Mouse (Mus musculus): Measurements from ENCODE around the gene Pcnp.

- no peak for TF ChIP-seq CTCF (IDR thresholded peaks at IDR 0.05; ENCODE audit: low read depth)
- no peak for TF ChIP-seq EP300 (IDR thresholded peaks at IDR 0.05; ENCODE audit: low read depth)
Observed at GRCm38 (mm10) chr16:56055911-56056310, 26.4 kb upstream of the Pcnp start.

All from heart, postnatal 0 days (tissue).